Mouse (Mus musculus) ZHBTc4 (cell line): Measurements from ENCODE around the gene Gm4131.
A peak's percentile ranks its signal among the peaks of the same experiment; 100 is the strongest.

Experiments used
- DNase-seq: peaks from one replicate; pipeline ENCODE4 v3.0.0-alpha.2; 2011; ENCODE audit warnings: low read depth, low spot score

Gene Gm4131

GRCm38 (mm10) chr14:62457420-62458181, 109.1 kb downstream of the Gm4131 start:
- peak; percentile 78 for DNase-seq

GRCm38 (mm10) chr14:62456239-62456747, 110.4 kb downstream of the Gm4131 start, which contains the start of gene Gucy1b2:
Gucy1b2 (minus strand) TSS chr14:62456289.
- DNase-seq: no peak

- no peak for DNase-seq
Measured at GRCm38 (mm10) chr14:62455570-62455879, 111.2 kb downstream of the Gm4131 start.

- no peak for DNase-seq
Measured at GRCm38 (mm10) chr14:62454760-62455569, 111.8 kb downstream of the Gm4131 start.

GRCm38 (mm10) chr14:62454136-62454535, 112.6 kb downstream of the Gm4131 start:
- no peak for DNase-seq

GRCm38 (mm10) chr14:62453276-62453675, 113.4 kb downstream of the Gm4131 start:
- DNase-seq: no peak

GRCm38 (mm10) chr14:62450706-62451105, 116.0 kb downstream of the Gm4131 start:
- DNase-seq: no peak

- DNase-seq: no peak
Measured at GRCm38 (mm10) chr14:62447214-62447548, 119.5 kb downstream of the Gm4131 start.

- DNase-seq: no peak
Measured at GRCm38 (mm10) chr14:62446385-62447213, 120.1 kb downstream of the Gm4131 start.

GRCm38 (mm10) chr14:62443840-62444430, 122.8 kb downstream of the Gm4131 start:
- no peak for DNase-seq

- DNase-seq: no peak
Measured at GRCm38 (mm10) chr14:62442971-62443370, 123.8 kb downstream of the Gm4131 start.

- DNase-seq: no peak
Measured at GRCm38 (mm10) chr14:62440036-62440435, 126.7 kb downstream of the Gm4131 start.

- DNase-seq: no peak
Measured at GRCm38 (mm10) chr14:62438236-62438635, 128.5 kb downstream of the Gm4131 start.

- DNase-seq: no peak
Measured at GRCm38 (mm10) chr14:62437806-62438205, 128.9 kb downstream of the Gm4131 start.

GRCm38 (mm10) chr14:62425277-62425691, 141.4 kb downstream of the Gm4131 start:
- DNase-seq: no peak

- no peak for DNase-seq
Measured at GRCm38 (mm10) chr14:62422265-62422664, 144.5 kb downstream of the Gm4131 start.

- DNase-seq: no peak
Measured at GRCm38 (mm10) chr14:62417501-62417900, 149.2 kb downstream of the Gm4131 start.

GRCm38 (mm10) chr14:62416742-62417134, 150.0 kb downstream of the Gm4131 start:
- DNase-seq: no peak

- DNase-seq: no peak
Measured at GRCm38 (mm10) chr14:62416007-62416741, 150.5 kb downstream of the Gm4131 start.
